Mouse (Mus musculus) urinary bladder, postnatal 36 days (tissue): ENCODE measurements around the gene Tmco3.
"Not testable (repeated sequence)": the region's sequence is repeated elsewhere in the genome, so short reads cannot be mapped to it uniquely, and the experiment has no call there.

Experiments
- DNase-seq, 2 experiments: peaks; one replicate each; pipeline ENCODE4 v3.0.0; 2022; ENCODE audit warnings: low spot score in 2 of 2, mixed read lengths in 1 of 2

Gene Tmco3

GRCm38 (mm10) chr8:13306309-13306909, 18.4 kb downstream of the Tmco3 start:
- DNase-seq, result no peak

GRCm38 (mm10) chr8:13306916-13307315, 18.9 kb downstream of the Tmco3 start:
- no peak for DNase-seq

GRCm38 (mm10) chr8:13314922-13315321, 26.9 kb downstream of the Tmco3 start:
- no peak for DNase-seq

GRCm38 (mm10) chr8:13316671-13317070, 28.7 kb downstream of the Tmco3 start:
- DNase-seq, result no peak

- no peak for DNase-seq
Observed at GRCm38 (mm10) chr8:13326598-13326997, 38.6 kb downstream of the Tmco3 start.

- DNase-seq, result no peak
Observed at GRCm38 (mm10) chr8:13334671-13335070, 46.7 kb downstream of the Tmco3 start.

GRCm38 (mm10) chr8:13337245-13337644, 49.3 kb downstream of the Tmco3 start:
- not testable (repeated sequence) for DNase-seq

GRCm38 (mm10) chr8:13337678-13338077, 49.7 kb downstream of the Tmco3 start:
- DNase-seq, result no peak

GRCm38 (mm10) chr8:13338255-13338860, 50.4 kb downstream of the Tmco3 start, which contains the start of gene Tfdp1:
Gene Tfdp1, plus strand, starts transcription at chr8:13338751.
- DNase-seq, result peak; percentile 51 to 72

- peak in 1 of 2 experiments; percentile 52 for DNase-seq
Observed at GRCm38 (mm10) chr8:13338901-13339645, 51.1 kb downstream of the Tmco3 start.

GRCm38 (mm10) chr8:13339646-13339990, 51.6 kb downstream of the Tmco3 start:
- DNase-seq, result no peak

GRCm38 (mm10) chr8:13340650-13341049, 52.7 kb downstream of the Tmco3 start:
- DNase-seq, result no peak

GRCm38 (mm10) chr8:13342340-13342739, 54.4 kb downstream of the Tmco3 start:
- no peak for DNase-seq

- no peak for DNase-seq
Observed at GRCm38 (mm10) chr8:13343134-13343533, 55.1 kb downstream of the Tmco3 start.

GRCm38 (mm10) chr8:13350052-13350451, 62.1 kb downstream of the Tmco3 start:
- DNase-seq, result no peak

GRCm38 (mm10) chr8:13351593-13351992, 63.6 kb downstream of the Tmco3 start:
- no peak for DNase-seq

GRCm38 (mm10) chr8:13352601-13353000, 64.6 kb downstream of the Tmco3 start:
- no peak for DNase-seq

- no peak for DNase-seq
Observed at GRCm38 (mm10) chr8:13353155-13353833, 65.3 kb downstream of the Tmco3 start.

- DNase-seq, result no peak
Observed at GRCm38 (mm10) chr8:13353883-13354282, 65.9 kb downstream of the Tmco3 start.

GRCm38 (mm10) chr8:13356221-13356620, 68.2 kb downstream of the Tmco3 start:
- no peak for DNase-seq

- peak; percentile 42 to 45 for DNase-seq
Observed at GRCm38 (mm10) chr8:13356681-13357080, 68.7 kb downstream of the Tmco3 start.

- DNase-seq, result no peak
Observed at GRCm38 (mm10) chr8:13360213-13360612, 72.2 kb downstream of the Tmco3 start.
